Mouse (Mus musculus): Measurements from ENCODE around the gene Apip. TPM values are rescaled to one million over a fixed set of nuclear protein-coding genes. Genes with fewer than 3 reads are reported as not detected.

Apip gene
- 60.0 and 61.8 TPM in 2 replicates for polyA plus RNA-seq (2014; fragmentation: Nextera tagmentation; extraction: Ambion mirVana)

GRCm38 (mm10) chr2:103073219-103073982 lies at the start of gene Apip, which contains the start of gene Pdhx:
Gene Apip, plus strand, starts transcription at chr2:103073675.
Gene Pdhx, minus strand, starts transcription at chr2:103073513.
- Histone ChIP-seq H3K36me3 (ENCODE audit: control insufficient read depth, insufficient read depth, low read length) (no peaks in the 10 kb centered on the region), H3K4me3 (ENCODE audit: low read depth, low read length) (peak within 1 kb of the TSS; percentile 55), H3K27ac (ENCODE audit: low read depth, low read length) (no peak within 1 kb of the TSS), H3K9me3 (ENCODE audit: control insufficient read depth, low read length) (no peaks in the 10 kb centered on the region), H3K4me2 (peak within 1 kb of the TSS; percentile 47), H3K27me3 (ENCODE audit: control insufficient read depth, insufficient read depth, low read length) (no peaks in the 10 kb centered on the region), H3K4me1 (ENCODE audit: control insufficient read depth, insufficient read depth, low read length) (peaks cover 15% of the 10 kb centered on the region; the same call in 1 of the 2 replicates), H3K9ac (ENCODE audit: low read length) (peak within 1 kb of the TSS; percentile 71)
- DNase-seq (ENCODE audit: low spot score, missing footprints) (peak; percentile 100), ATAC-seq (ENCODE audit: low FRiP score) (peak; percentile 100)
- WGBS = under 1% methylated on average over 55 of the region's 55 CpGs

DNA sequence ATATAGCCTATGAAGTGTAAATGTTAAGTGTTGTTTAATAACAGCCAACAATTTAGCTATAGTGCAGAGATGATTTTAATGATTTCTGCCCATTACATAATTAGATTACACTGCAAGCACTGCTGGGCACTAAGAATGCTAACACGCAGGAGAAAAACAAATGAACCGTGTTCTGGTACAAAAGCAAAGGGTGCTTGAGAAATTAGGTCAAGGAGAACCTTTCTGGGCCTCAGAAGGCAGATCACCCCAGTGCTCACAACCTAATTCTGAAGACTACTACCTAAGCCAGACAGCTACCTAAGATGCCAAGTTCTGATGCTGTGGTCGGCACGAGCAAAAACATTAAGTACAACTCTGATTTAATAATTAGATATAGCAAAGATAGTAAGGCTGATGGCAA lies 35.6 kb upstream of the Apip start:
- Histone ChIP-seq H3K4me2 (no peak overlapping the region), H3K36me3 (ENCODE audit: control insufficient read depth, insufficient read depth, low read length) (no peaks in the 10 kb centered on the region), H3K9me3 (ENCODE audit: control insufficient read depth, low read length) (no peaks in the 10 kb centered on the region), H3K9ac (ENCODE audit: low read length) (no peak overlapping the region), H3K27me3 (ENCODE audit: control insufficient read depth, insufficient read depth, low read length) (no peaks in the 10 kb centered on the region), H3K27ac (ENCODE audit: low read depth, low read length) (no peak overlapping the region), H3K4me1 (ENCODE audit: control insufficient read depth, insufficient read depth, low read length) (no peaks in the 10 kb centered on the region), H3K4me3 (ENCODE audit: low read depth, low read length) (no peak overlapping the region)
- DNase-seq (ENCODE audit: low spot score, missing footprints) = no peak
- no peak for ATAC-seq (ENCODE audit: low FRiP score)
- 87% methylated on average over 4 of the region's 4 CpGs for WGBS

- H3K4me3 ChIP-seq (ENCODE audit: low read depth, low read length) = no peak overlapping the region
- no peaks in the 10 kb centered on the region for H3K4me1 ChIP-seq (ENCODE audit: control insufficient read depth, insufficient read depth, low read length)
- no peak overlapping the region for H3K9ac ChIP-seq (ENCODE audit: low read length)
- H3K36me3 ChIP-seq (ENCODE audit: control insufficient read depth, insufficient read depth, low read length) = no peaks in the 10 kb centered on the region
- no peaks in the 10 kb centered on the region for H3K27me3 ChIP-seq (ENCODE audit: control insufficient read depth, insufficient read depth, low read length)
- H3K4me2 ChIP-seq = no peak overlapping the region
- DNase-seq (ENCODE audit: low spot score, missing footprints) = no peak
- no peak for ATAC-seq (ENCODE audit: low FRiP score)
- no peak overlapping the region for H3K27ac ChIP-seq (ENCODE audit: low read depth, low read length)
- WGBS = 91% methylated on average over 8 of the region's 8 CpGs
- H3K9me3 ChIP-seq (ENCODE audit: control insufficient read depth, low read length) = no peaks in the 10 kb centered on the region
Observed at GRCm38 (mm10) chr2:103040896-103041295, 32.6 kb upstream of the Apip start.

DNA sequence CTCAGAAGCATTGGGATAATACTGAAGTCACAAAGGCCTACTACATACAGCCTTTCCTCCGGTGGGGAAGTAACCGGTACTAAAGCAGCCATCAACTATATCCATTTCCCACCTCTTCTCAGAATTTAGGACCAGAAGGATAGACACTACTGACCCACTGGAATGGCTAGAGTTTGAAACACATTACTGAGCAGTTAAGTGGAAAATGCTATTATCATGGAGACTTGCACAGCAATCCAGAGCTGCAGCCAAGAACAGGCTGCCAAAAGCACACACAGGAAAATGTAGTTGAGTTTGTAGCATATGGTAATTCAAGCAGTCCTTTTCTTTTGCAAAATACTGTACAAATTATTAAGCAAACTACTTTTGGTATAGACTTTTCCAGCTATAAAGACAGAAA lies 28.2 kb upstream of the Apip start:
- Histone ChIP-seq H3K9me3 (ENCODE audit: control insufficient read depth, low read length) (no peaks in the 10 kb centered on the region), H3K4me1 (ENCODE audit: control insufficient read depth, insufficient read depth, low read length) (no peaks in the 10 kb centered on the region), H3K36me3 (ENCODE audit: control insufficient read depth, insufficient read depth, low read length) (no peaks in the 10 kb centered on the region), H3K4me2 (no peak overlapping the region), H3K27ac (ENCODE audit: low read depth, low read length) (no peak overlapping the region), H3K9ac (ENCODE audit: low read length) (no peak overlapping the region), H3K4me3 (ENCODE audit: low read depth, low read length) (no peak overlapping the region), H3K27me3 (ENCODE audit: control insufficient read depth, insufficient read depth, low read length) (no peaks in the 10 kb centered on the region)
- no peak for DNase-seq (ENCODE audit: low spot score, missing footprints)
- no peak for ATAC-seq (ENCODE audit: low FRiP score)
- 83% methylated on average over 2 of the region's 2 CpGs for WGBS

DNA sequence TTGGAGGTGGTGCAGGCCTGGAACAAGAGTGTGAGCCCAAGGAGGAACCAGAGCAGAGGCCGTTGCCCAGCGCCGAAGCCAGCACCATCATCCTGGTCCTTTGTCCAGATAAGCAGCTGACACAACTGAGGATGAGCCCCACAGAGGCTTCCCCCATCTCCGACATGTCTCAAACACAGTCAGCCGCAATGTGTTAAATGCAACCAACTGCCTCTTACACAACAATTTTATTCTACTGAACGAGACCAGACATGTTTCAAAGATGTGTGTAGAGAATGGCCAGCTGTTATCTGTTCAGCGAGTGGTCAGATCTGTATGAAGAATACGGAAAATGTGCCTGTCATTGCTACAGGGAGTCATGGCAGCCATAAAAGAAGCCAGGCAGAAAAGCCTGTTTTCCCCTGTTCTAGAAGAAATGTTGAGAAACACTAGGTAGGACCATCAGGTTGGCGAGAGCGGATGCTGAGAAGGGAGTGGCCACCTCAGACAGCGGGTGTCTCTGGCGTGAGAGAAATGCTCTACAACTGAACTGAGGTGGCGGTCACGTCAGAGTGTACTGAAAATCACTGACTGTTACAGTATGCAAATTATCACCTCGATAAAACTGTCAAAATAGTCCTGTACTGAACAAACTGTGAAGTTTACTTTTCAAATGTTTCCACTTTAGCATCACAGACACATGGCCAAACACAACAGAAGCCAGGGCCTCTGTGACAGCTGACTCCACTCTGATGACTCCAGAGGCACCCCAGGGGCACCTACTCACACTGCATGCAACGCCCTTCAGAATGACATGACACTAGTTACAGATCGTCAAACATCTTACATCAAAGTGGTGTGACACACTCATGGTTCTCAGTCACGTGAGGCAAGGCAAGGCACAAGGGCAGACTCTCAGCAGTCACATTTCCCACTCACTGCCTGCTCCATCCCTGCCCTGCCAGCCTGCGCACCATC lies 21.3 kb upstream of the Apip start:
- 90% methylated on average over 19 of the region's 19 CpGs for WGBS
- no peaks in the 10 kb centered on the region for H3K9me3 ChIP-seq (ENCODE audit: control insufficient read depth, low read length)
- no peaks in the 10 kb centered on the region for H3K36me3 ChIP-seq (ENCODE audit: control insufficient read depth, insufficient read depth, low read length)
- H3K4me1 ChIP-seq (ENCODE audit: control insufficient read depth, insufficient read depth, low read length) = no peaks in the 10 kb centered on the region
- H3K4me2 ChIP-seq = no peak overlapping the region
- H3K27me3 ChIP-seq (ENCODE audit: control insufficient read depth, insufficient read depth, low read length) = no peaks in the 10 kb centered on the region
- H3K4me3 ChIP-seq (ENCODE audit: low read depth, low read length) = no peak overlapping the region
- DNase-seq (ENCODE audit: low spot score, missing footprints) (no peak), ATAC-seq (ENCODE audit: low FRiP score) (no peak)
- H3K9ac ChIP-seq (ENCODE audit: low read length) = no peak overlapping the region
- H3K27ac ChIP-seq (ENCODE audit: low read depth, low read length) = no peak overlapping the region

DNA sequence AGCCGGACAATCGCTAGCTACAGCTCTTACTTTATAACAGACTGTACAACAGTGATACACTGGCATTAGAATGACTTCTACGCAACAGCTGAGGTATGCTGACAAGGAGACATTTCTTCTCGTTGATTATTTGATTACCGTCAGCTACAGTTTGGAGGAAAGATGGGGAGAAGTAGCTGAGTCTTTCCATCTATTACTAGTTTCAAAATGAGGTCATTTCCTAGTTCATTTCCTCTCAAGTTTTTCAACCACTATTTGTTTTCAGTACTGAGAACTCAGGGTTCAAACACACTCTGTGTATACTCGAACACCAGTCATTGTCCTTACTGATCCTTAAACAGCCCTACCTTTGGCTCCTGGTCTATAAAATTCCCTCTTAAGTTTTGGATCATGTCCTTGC lies 17.7 kb upstream of the Apip start:
- Histone ChIP-seq H3K27ac (ENCODE audit: low read depth, low read length) (no peak overlapping the region), H3K4me2 (no peak overlapping the region), H3K4me1 (ENCODE audit: control insufficient read depth, insufficient read depth, low read length) (no peaks in the 10 kb centered on the region), H3K9ac (ENCODE audit: low read length) (no peak overlapping the region), H3K9me3 (ENCODE audit: control insufficient read depth, low read length) (no peaks in the 10 kb centered on the region), H3K4me3 (ENCODE audit: low read depth, low read length) (no peak overlapping the region), H3K27me3 (ENCODE audit: control insufficient read depth, insufficient read depth, low read length) (no peaks in the 10 kb centered on the region), H3K36me3 (ENCODE audit: control insufficient read depth, insufficient read depth, low read length) (no peaks in the 10 kb centered on the region)
- 92% methylated on average over 6 of the region's 6 CpGs for WGBS
- DNase-seq (ENCODE audit: low spot score, missing footprints) (no peak), ATAC-seq (ENCODE audit: low FRiP score) (no peak)

GRCm38 (mm10) chr2:103058266-103058665 lies 15.2 kb upstream of the Apip start:
- no peaks in the 10 kb centered on the region for H3K27me3 ChIP-seq (ENCODE audit: control insufficient read depth, insufficient read depth, low read length)
- no peak overlapping the region for H3K4me2 ChIP-seq
- H3K4me3 ChIP-seq (ENCODE audit: low read depth, low read length) = no peak overlapping the region
- H3K9me3 ChIP-seq (ENCODE audit: control insufficient read depth, low read length) = no peaks in the 10 kb centered on the region
- 96% methylated on average over 3 of the region's 3 CpGs for WGBS
- no peak overlapping the region for H3K9ac ChIP-seq (ENCODE audit: low read length)
- H3K27ac ChIP-seq (ENCODE audit: low read depth, low read length) = no peak overlapping the region
- DNase-seq (ENCODE audit: low spot score, missing footprints) (no peak), ATAC-seq (ENCODE audit: low FRiP score) (no peak)
- no peaks in the 10 kb centered on the region for H3K36me3 ChIP-seq (ENCODE audit: control insufficient read depth, insufficient read depth, low read length)
- H3K4me1 ChIP-seq (ENCODE audit: control insufficient read depth, insufficient read depth, low read length) = peaks cover 3% of the 10 kb centered on the region

- Histone ChIP-seq H3K36me3 (ENCODE audit: control insufficient read depth, insufficient read depth, low read length) (no peaks in the 10 kb centered on the region), H3K4me3 (ENCODE audit: low read depth, low read length) (no peak overlapping the region), H3K27ac (ENCODE audit: low read depth, low read length) (no peak overlapping the region), H3K9me3 (ENCODE audit: control insufficient read depth, low read length) (no peaks in the 10 kb centered on the region), H3K27me3 (ENCODE audit: control insufficient read depth, insufficient read depth, low read length) (no peaks in the 10 kb centered on the region), H3K9ac (ENCODE audit: low read length) (no peak overlapping the region), H3K4me2 (no peak overlapping the region), H3K4me1 (ENCODE audit: control insufficient read depth, insufficient read depth, low read length) (peaks cover 3% of the 10 kb centered on the region)
- DNase-seq (ENCODE audit: low spot score, missing footprints) (peak; percentile 84), ATAC-seq (ENCODE audit: low FRiP score) (peak; percentile 44; the same call in 1 of the 2 replicates)
- WGBS = 51% methylated on average over 3 of the region's 3 CpGs
Observed at GRCm38 (mm10) chr2:103062865-103063264, 10.6 kb upstream of the Apip start.
